Mouse (Mus musculus): ENCODE data around the gene Olfr1410.

DNA sequence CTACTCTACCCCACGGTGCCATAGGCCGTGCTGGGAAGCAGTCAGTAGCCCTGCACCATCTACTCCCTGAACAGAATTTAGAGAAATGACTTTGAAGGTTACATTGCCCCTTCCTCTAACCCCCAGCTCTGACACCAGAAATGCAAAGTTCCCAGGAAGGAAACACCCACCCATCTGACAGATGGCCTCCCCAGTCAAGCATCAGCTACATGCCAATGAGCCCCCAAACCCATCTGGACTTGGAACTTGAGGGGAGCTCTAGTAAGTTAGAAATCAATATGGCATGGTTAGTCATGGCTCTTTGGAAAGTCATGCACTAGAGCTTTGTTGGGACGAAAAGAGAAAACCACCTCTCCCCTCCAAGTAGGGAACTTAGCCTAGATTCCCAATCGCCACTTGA lies 33.2 kb downstream of the Olfr1410 start:
- no peak for TF ChIP-seq POLR2A (IDR thresholded peaks at IDR 0.05; ENCODE audit: insufficient read depth, low read length)
- no peak for TF ChIP-seq CTCF (IDR thresholded peaks at IDR 0.05; ENCODE audit: low read depth, low read length)
- no peak for TF ChIP-seq EP300 (IDR thresholded peaks at IDR 0.05; ENCODE audit: insufficient read depth, low read depth, low read length)

All from ES-Bruce4 (cell line).